Mouse (Mus musculus) intestine, embryonic 14.5 days (tissue): ENCODE data around the gene Pccb. TPM values are rescaled to one million over a fixed set of nuclear protein-coding genes. Genes with fewer than 3 reads are reported as not detected.

Experiments
- ATAC-seq: fragments of 200-750 bp; cut with Nextera tagmentation; replicated peaks from 2 replicates; pipeline ENCODE4 v1.8.0; 2017; ENCODE audit warnings: low read depth, moderate number of reproducible peaks, moderate TSS enrichment, moderate library complexity; ENCODE audit not compliant: low FRiP score, low TSS enrichment
- DNase-seq: peaks from one replicate; pipeline ENCODE4 v3.0.0-alpha.2; 2018; ENCODE audit warnings: low spot score
- H3K27ac ChIP-seq: fragments of 300-500 bp; sonication (generic); 2 replicates; pipeline ENCODE4 v1.5.1; 2014; ENCODE audit warnings: low read depth, mild to moderate bottlenecking, control low read depth
- H3K27me3 ChIP-seq: fragments of 300-500 bp; sonication (generic); replicated peaks from 2 replicates; pipeline ENCODE4 v1.6.1; 2014; ENCODE audit warnings: low read length, control low read depth; ENCODE audit not compliant: control insufficient read depth, insufficient read depth
- H3K36me3 ChIP-seq: fragments of 300-500 bp; sonication (generic); 2 replicates; pipeline ENCODE4 v1.6.1; 2014; ENCODE audit warnings: low read length, control low read depth; ENCODE audit not compliant: control insufficient read depth, insufficient read depth
- H3K4me1 ChIP-seq: fragments of 300-500 bp; sonication (generic); replicated peaks from 2 replicates; pipeline ENCODE4 v1.6.1; 2014; ENCODE audit warnings: low read length, control low read depth, mixed read lengths; ENCODE audit not compliant: control insufficient read depth, insufficient read depth
- H3K4me2 ChIP-seq: fragments of 300-500 bp; sonication (generic); 2 replicates; pipeline ENCODE4 v1.6.1; 2014; ENCODE audit warnings: low read length
- H3K4me3 ChIP-seq: fragments of 300-500 bp; sonication (generic); 2 replicates; pipeline ENCODE4 v1.5.1; 2014; ENCODE audit warnings: low read depth, low read length, control low read depth, mixed read lengths
- H3K9ac ChIP-seq: fragments of 300-500 bp; sonication (generic); 2 replicates; pipeline ENCODE4 v1.6.1; 2014; ENCODE audit warnings: mild to moderate bottlenecking, low read length
- H3K9me3 ChIP-seq: fragments of 300-500 bp; sonication (generic); 2 replicates; pipeline ENCODE4 v1.6.1; 2016; ENCODE audit warnings: low read length, control low read depth; ENCODE audit not compliant: control insufficient read depth
- WGBS: fragments of 180-500 bp; shearing (Covaris S2); extraction: QIAGEN DNeasy Blood & Tissue Kit; methylation state at CpG from one replicate; pipeline ENCODE4 v1.1.7; 2014; 5-methylcytosine and 5-hydroxymethylcytosine counted together
- polyA plus RNA-seq: library from polyadenylated mRNA; unstranded; fragments of >200 nt; fragmentation: Nextera tagmentation; extraction: Ambion mirVana; gene quantifications from 2 replicates; pipeline ENCODE4 v1.2.1, GENCODE M21; 2014

The Pccb gene
- polyA plus RNA-seq, 1 experiment from 2014 or later, result 24.7 TPM

GRCm38 (mm10) chr9:101036876-101037275, 2.2 kb upstream of the Pccb start:
- ATAC-seq, result no peak
- Histone ChIP-seq H3K27me3 (no peaks in the 10 kb centered on the region), H3K4me3 (no peak overlapping the region), H3K9ac (no peak overlapping the region), H3K4me1 (peaks cover 2% of the 10 kb centered on the region; the same call in 1 of the 2 replicates), H3K9me3 (no peaks in the 10 kb centered on the region), H3K36me3 (no peaks in the 10 kb centered on the region), H3K27ac (no peak overlapping the region), H3K4me2 (no peak overlapping the region)
- DNase-seq, result no peak
- WGBS, result 84% methylated on average over 2 of the region's 2 CpGs

DNA sequence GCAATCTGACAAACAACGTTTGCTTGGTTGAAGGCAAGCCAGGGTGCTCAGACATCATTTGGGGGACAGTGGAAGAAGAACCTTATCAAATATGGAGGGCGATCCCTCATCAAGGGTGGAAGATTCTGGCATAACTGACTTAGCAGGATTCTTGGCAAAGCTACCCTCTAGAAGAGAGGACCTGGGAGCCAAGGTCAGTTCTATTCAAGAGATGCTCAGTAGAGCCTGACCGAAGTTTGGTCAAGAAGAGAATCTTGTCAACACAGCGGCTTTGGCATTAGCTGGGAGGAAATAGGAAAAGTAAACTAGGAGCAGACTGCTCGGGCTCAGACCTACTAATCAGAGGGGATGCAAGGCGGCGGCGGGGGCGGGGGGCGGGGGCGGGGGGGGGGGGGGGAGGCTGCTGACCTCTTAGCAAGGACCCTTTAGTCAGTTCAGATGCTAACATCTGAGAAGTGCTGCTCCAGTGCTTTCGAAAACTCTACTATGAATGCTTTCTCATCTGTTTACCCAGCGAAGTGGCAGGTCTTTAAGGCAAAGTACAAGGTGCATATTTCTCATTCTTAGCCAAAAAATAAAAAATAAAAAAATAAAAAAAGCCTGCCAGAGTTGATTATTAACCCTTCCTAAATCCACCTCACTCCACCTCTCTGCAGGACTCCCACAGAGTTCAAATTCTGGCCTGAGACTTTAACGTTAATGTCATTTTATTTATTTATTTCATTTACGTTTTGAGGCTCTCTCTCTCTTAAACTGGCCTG, 1.3 kb upstream of the Pccb start:
- no peak for DNase-seq
- 73% methylated on average over 10 of the region's 15 CpGs for WGBS
- ATAC-seq, result no peak
- Histone ChIP-seq H3K27me3 (no peaks in the 10 kb centered on the region), H3K4me1 (peaks cover 2% of the 10 kb centered on the region; the same call in 1 of the 2 replicates), H3K4me2 (no peak overlapping the region), H3K36me3 (no peaks in the 10 kb centered on the region), H3K9ac (no peak overlapping the region), H3K4me3 (no peak overlapping the region), H3K27ac (no peak overlapping the region), H3K9me3 (no peaks in the 10 kb centered on the region)

DNA sequence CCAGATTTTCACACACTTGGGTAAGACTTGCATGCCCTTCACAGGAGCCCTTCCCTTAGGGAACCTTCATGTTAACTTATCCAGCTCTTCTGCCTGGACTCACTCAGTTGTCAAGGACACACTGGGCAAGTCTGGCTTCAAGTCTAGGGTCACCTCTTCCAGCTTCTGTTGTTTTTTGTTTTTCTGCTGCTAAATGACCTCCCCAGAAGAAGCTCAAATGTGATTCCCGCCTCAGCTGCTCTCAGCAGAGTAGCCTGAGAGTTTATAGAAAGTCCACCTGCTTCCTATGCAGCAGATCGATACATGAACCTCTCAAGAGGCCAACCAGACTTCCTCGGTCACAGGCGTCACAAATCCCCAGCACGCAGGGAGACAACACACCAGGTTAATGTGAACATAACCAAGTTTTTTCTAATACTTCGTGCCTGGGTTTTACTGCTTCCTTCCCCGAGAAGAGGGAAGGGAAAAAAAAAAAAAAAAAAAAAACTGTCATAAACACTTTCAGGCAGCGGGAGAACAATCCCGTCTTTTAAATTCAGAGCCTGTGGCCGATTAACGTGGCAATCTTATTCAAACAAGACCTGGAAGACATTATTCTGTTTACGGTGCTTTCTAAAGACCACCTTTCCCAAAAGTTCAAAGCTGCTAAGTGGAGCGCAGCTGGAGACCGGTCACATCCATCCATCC, 794 bp downstream of the Pccb start:
- H3K27ac ChIP-seq, result peak overlapping the region; percentile 97
- no peaks in the 10 kb centered on the region for H3K27me3 ChIP-seq
- peaks cover 2% of the 10 kb centered on the region; the same call in 1 of the 2 replicates for H3K4me1 ChIP-seq
- peak overlapping the region; percentile 54 for H3K4me2 ChIP-seq
- 2% methylated on average over 14 of the region's 14 CpGs for WGBS
- peak; percentile 14; the same call in 1 of the 2 replicates for ATAC-seq
- peak overlapping the region; percentile 78 for H3K9ac ChIP-seq
- peak; percentile 63 for DNase-seq
- 0 out of 2 replicates have a peak, but pooled peaks cover 2% of the 10 kb centered on the region for H3K36me3 ChIP-seq
- no peaks in the 10 kb centered on the region for H3K9me3 ChIP-seq
- H3K4me3 ChIP-seq, result peak overlapping the region; percentile 65

DNA sequence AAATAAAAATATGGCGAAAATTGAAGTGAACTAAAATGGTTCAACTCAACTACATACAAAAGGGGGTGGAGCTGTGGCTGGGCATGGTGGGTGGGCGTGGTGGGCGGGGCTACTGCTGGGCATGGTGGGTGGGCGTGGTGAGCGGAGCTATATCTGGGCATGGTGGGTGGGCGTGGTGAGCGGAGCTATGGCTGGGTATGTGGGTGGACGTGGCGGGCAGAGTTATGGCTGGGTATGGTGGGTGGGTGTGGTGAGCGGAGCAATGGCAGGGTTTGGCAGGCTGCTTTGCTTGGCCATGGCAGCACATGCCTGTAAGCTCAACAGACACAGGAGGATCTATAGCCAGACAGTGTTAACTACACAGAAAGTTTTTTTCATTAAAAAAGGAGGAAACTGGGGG, 15.9 kb downstream of the Pccb start:
- Histone ChIP-seq H3K4me2 (no peak overlapping the region), H3K9me3 (no peaks in the 10 kb centered on the region), H3K36me3 (peaks cover 18% of the 10 kb centered on the region), H3K4me1 (no peaks in the 10 kb centered on the region; the same call in 1 of the 2 replicates), H3K27ac (no peak overlapping the region), H3K27me3 (no peaks in the 10 kb centered on the region), H3K9ac (no peak overlapping the region), H3K4me3 (no peak overlapping the region)
- WGBS, result 97% methylated on average over 10 of the region's 10 CpGs
- DNase-seq (no peak), ATAC-seq (no peak)

GRCm38 (mm10) chr9:101017734-101018516, 16.8 kb downstream of the Pccb start:
- H3K9ac ChIP-seq, result no peak overlapping the region
- ATAC-seq, result no peak
- no peaks in the 10 kb centered on the region for H3K27me3 ChIP-seq
- no peak for DNase-seq
- WGBS, result 35% methylated on average over 15 of the region's 15 CpGs
- H3K4me1 ChIP-seq, result no peaks in the 10 kb centered on the region; the same call in 1 of the 2 replicates
- H3K36me3 ChIP-seq, result peaks cover 12% of the 10 kb centered on the region
- H3K4me3 ChIP-seq, result no peak overlapping the region
- peak overlapping the region; percentile 30; the same call in 1 of the 2 replicates for H3K27ac ChIP-seq
- H3K4me2 ChIP-seq, result no peak overlapping the region
- no peaks in the 10 kb centered on the region for H3K9me3 ChIP-seq

GRCm38 (mm10) chr9:101015324-101015723, 19.4 kb downstream of the Pccb start:
- H3K4me1 ChIP-seq, result no peaks in the 10 kb centered on the region; the same call in 1 of the 2 replicates
- H3K4me3 ChIP-seq, result no peak overlapping the region
- H3K9me3 ChIP-seq, result no peaks in the 10 kb centered on the region
- no peak overlapping the region for H3K27ac ChIP-seq
- no peak for DNase-seq
- H3K4me2 ChIP-seq, result no peak overlapping the region
- no peak for ATAC-seq
- no peak overlapping the region for H3K9ac ChIP-seq
- 93% methylated on average over 9 of the region's 9 CpGs for WGBS
- H3K27me3 ChIP-seq, result no peaks in the 10 kb centered on the region
- H3K36me3 ChIP-seq, result 0 out of 2 replicates have a peak, but pooled peaks cover 4% of the 10 kb centered on the region

- Histone ChIP-seq H3K4me3 (no peak overlapping the region), H3K4me1 (no peaks in the 10 kb centered on the region; the same call in 1 of the 2 replicates), H3K9ac (no peak overlapping the region), H3K9me3 (no peaks in the 10 kb centered on the region), H3K27ac (no peak overlapping the region), H3K27me3 (no peaks in the 10 kb centered on the region), H3K4me2 (no peak overlapping the region), H3K36me3 (0 out of 2 replicates have a peak, but pooled peaks cover 4% of the 10 kb centered on the region)
- WGBS, result 70% methylated on average over 10 of the region's 10 CpGs
- DNase-seq (no peak), ATAC-seq (no peak)
Observed at GRCm38 (mm10) chr9:101012433-101012832, 22.3 kb downstream of the Pccb start.

GRCm38 (mm10) chr9:101005866-101006265, 28.8 kb downstream of the Pccb start:
- DNase-seq (no peak), ATAC-seq (no peak)
- Histone ChIP-seq H3K36me3 (no peaks in the 10 kb centered on the region), H3K4me1 (peaks cover 9% of the 10 kb centered on the region), H3K4me2 (no peak overlapping the region), H3K27me3 (no peaks in the 10 kb centered on the region), H3K9me3 (no peaks in the 10 kb centered on the region), H3K9ac (no peak overlapping the region), H3K4me3 (no peak overlapping the region), H3K27ac (no peak overlapping the region)
- WGBS, result 34% methylated on average over 4 of the region's 4 CpGs
